Mouse (Mus musculus): ENCODE results near the gene Tmem136. TPM values are rescaled to one million over a fixed set of nuclear protein-coding genes. Genes with fewer than 3 reads are reported as not detected.
A peak's percentile ranks its signal among the peaks of the same experiment; 100 is the strongest.

Tmem136 gene
- polyA plus RNA-seq, 1 experiment from 2014 or later: 11.1 TPM

DNA sequence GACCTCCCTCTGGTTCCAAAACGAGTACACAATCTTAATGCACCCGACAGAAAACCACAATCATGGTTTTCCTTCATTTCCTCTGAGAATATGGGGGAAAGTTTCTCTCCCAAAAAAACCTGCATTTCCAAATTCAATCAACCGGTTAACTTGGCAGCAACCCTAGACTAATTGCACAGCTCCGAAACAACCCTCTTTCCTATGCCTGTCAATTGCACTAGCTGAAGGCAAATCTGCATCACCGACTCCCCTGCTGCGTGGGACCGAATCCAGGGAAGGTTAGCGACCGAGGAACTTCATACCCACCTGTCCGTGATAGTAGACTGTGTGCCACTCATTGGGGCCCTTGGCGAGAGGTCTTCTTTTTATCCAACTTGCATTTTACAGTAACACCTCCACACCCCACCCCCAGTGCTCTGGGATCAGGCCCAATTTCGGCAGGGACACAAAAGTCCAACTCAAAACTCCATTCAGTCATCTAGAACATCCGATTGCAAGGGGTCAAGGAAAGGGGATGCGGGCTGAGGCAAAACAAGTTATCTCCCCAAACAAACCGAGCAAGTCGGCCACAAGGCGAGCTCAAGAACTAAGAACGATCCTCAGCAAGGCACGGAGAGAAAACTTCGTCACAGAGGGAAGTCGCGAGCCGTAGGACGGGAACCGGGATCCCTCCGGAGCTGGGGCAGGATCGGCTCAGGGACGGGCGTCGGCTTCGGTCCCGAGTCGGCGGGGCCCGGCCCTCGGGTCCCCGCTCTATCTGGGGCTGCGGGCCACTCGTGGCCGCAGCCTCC lies 11.3 kb downstream of the Tmem136 start:
- ATAC-seq (ENCODE audit: low FRiP score) (no peak), DNase-seq (ENCODE audit: low spot score) (peak; percentile 53)
- H3K36me3 ChIP-seq (replicated peaks; ENCODE audit: control insufficient read depth, insufficient read depth): peaks cover 8% of the 10 kb centered on the region
- peaks cover 26% of the 10 kb centered on the region for H3K4me1 ChIP-seq (replicated peaks; ENCODE audit: control insufficient read depth, insufficient read depth, low read length)
- peak overlapping the region; percentile 96 for H3K4me2 ChIP-seq (replicated peaks)
- H3K9me3 ChIP-seq (ENCODE audit: control insufficient read depth, low read length): no peaks in the 10 kb centered on the region
- H3K4me3 ChIP-seq (replicated peaks; ENCODE audit: low read length): peak overlapping the region; percentile 87
- H3K9ac ChIP-seq: peak overlapping the region; percentile 89
- peak overlapping the region; percentile 82 for H3K27ac ChIP-seq
- H3K27me3 ChIP-seq (ENCODE audit: control insufficient read depth, insufficient read depth, low read length): no peaks in the 10 kb centered on the region
- 2% methylated on average over 38 of the region's 40 CpGs for WGBS

DNA sequence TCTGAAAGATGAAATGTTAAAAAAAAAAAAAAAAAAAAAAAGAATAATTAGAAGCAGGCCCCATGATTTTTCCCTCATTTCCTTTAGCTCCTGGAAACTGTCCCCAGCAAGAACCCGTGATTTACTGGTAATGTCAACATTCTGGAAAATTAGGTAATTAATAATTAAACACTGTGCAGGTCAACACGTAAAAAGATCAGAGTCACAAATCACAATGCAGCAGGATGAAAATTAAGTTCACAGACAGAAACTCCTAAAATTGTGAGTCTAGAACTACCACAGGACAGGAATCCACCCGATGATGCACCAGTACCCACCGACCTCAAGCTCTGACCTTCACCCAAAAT lies 11.9 kb downstream of the Tmem136 start:
- Histone ChIP-seq H3K9me3 (ENCODE audit: control insufficient read depth, low read length) (no peaks in the 10 kb centered on the region), H3K36me3 (replicated peaks; ENCODE audit: control insufficient read depth, insufficient read depth) (0 out of 2 replicates have a peak, but pooled peaks cover 7% of the 10 kb centered on the region), H3K9ac (peak overlapping the region; percentile 89), H3K4me3 (replicated peaks; ENCODE audit: low read length) (peak overlapping the region; percentile 87), H3K27ac (no peak overlapping the region), H3K4me1 (replicated peaks; ENCODE audit: control insufficient read depth, insufficient read depth, low read length) (peaks cover 29% of the 10 kb centered on the region), H3K4me2 (replicated peaks) (peak overlapping the region; percentile 96), H3K27me3 (ENCODE audit: control insufficient read depth, insufficient read depth, low read length) (no peaks in the 10 kb centered on the region)
- WGBS: 4% methylated on average over 4 of the region's 4 CpGs
- ATAC-seq (ENCODE audit: low FRiP score) (no peak), DNase-seq (ENCODE audit: low spot score) (no peak)

DNA sequence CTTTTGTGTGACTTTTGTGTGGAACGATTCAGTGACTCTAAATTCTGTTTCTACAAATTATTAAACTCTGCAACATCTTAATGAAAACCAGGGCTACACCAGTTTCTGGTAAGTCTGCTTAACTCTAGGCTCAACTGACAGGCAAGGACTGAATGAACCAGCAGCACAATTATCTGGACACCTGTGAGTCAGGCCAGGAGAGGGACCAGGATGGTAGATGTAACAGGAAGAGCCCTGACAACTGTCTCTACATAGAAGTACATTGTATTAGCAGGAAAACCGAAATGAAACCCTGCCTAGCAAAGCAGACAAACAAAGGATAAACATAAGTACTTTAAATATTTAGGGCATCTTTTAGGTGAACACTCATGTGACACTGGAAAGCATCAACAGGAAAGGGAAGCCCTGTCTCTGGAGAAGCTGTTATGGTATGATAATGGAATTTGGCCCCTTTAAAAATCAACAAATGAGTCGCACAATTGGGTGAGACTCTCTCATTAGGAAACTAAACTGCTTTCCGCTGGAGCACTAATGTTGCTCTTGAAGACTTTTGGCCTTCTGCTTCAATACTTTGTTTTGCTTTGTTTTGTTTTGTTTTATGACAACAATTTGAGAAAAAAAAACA lies 12.6 kb downstream of the Tmem136 start:
- H3K4me1 ChIP-seq (replicated peaks; ENCODE audit: control insufficient read depth, insufficient read depth, low read length): peaks cover 29% of the 10 kb centered on the region
- 38% methylated on average over 4 of the region's 4 CpGs for WGBS
- DNase-seq (ENCODE audit: low spot score) (no peak), ATAC-seq (ENCODE audit: low FRiP score) (no peak)
- no peak overlapping the region for H3K27ac ChIP-seq
- no peaks in the 10 kb centered on the region for H3K27me3 ChIP-seq (ENCODE audit: control insufficient read depth, insufficient read depth, low read length)
- H3K36me3 ChIP-seq (replicated peaks; ENCODE audit: control insufficient read depth, insufficient read depth): 0 out of 2 replicates have a peak, but pooled peaks cover under 1% of the 10 kb centered on the region
- peak overlapping the region; percentile 96 for H3K4me2 ChIP-seq (replicated peaks)
- no peaks in the 10 kb centered on the region for H3K9me3 ChIP-seq (ENCODE audit: control insufficient read depth, low read length)
- H3K9ac ChIP-seq: peak overlapping the region; percentile 89
- H3K4me3 ChIP-seq (replicated peaks; ENCODE audit: low read length): peak overlapping the region; percentile 87

DNA sequence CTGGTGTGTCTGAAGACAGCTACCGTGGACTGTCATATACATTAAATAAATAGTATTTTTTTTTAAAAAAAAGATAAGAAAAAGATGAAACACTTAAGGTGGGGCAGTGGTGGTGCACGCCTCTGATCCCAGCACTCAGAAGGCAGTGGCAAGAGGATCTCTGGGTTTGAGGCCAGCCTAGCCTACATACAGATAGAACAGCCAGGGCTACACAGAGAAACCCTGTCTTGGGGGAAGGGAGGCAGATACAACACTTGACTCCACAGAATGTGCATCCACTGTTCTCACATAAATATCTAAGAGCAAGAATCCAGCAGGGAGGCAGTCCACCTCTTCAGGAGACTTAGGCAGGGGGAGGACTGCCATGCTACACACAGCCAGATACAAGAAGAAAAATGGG lies 13.4 kb downstream of the Tmem136 start:
- ATAC-seq (ENCODE audit: low FRiP score) (no peak), DNase-seq (ENCODE audit: low spot score) (no peak)
- Histone ChIP-seq H3K4me2 (replicated peaks) (peak overlapping the region; percentile 96), H3K4me3 (replicated peaks; ENCODE audit: low read length) (peak overlapping the region; percentile 14; the same call in 1 of the 2 replicates), H3K9me3 (ENCODE audit: control insufficient read depth, low read length) (no peaks in the 10 kb centered on the region), H3K36me3 (replicated peaks; ENCODE audit: control insufficient read depth, insufficient read depth) (no peaks in the 10 kb centered on the region), H3K27ac (no peak overlapping the region), H3K4me1 (replicated peaks; ENCODE audit: control insufficient read depth, insufficient read depth, low read length) (peaks cover 29% of the 10 kb centered on the region), H3K9ac (0 out of 2 replicates have a peak overlapping the region, but pooled peaks have one; percentile 89), H3K27me3 (ENCODE audit: control insufficient read depth, insufficient read depth, low read length) (no peaks in the 10 kb centered on the region)
- WGBS: 94% methylated on average over 2 of the region's 2 CpGs

DNA sequence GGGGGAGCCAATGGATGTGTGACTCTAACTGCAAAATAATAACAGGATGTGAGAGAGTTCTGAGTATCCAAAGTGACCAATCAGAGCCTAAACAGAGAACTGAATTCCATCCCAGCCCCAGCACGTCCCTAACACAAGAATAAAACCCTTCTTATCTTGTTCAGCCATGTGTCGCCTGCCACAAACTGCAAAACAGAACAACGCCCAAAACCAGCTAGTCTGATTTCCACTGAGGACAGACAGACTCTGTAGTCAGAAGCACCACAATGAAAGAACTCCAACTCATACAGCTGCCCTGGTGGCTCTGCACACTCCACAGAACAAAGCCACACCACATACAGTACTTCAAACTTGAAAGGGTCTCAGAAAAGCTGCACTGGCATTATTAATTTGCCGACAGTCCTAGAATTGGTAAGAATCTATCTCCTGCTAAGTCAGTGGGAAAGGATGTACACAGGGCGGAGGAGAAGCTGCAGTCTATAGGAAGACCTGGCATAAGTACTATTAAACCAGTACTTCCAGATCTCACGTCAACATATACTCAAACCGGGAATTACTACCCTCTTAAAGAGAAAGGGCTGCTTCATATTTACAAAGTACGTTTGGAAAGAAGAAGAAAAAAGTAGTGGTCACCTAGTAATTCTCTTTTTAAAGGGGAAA lies 14.3 kb downstream of the Tmem136 start:
- Histone ChIP-seq H3K36me3 (replicated peaks; ENCODE audit: control insufficient read depth, insufficient read depth) (no peaks in the 10 kb centered on the region), H3K27ac (no peak overlapping the region), H3K4me2 (replicated peaks) (peak overlapping the region; percentile 96; the same call in 1 of the 2 replicates), H3K9me3 (ENCODE audit: control insufficient read depth, low read length) (no peaks in the 10 kb centered on the region), H3K4me1 (replicated peaks; ENCODE audit: control insufficient read depth, insufficient read depth, low read length) (peaks cover 29% of the 10 kb centered on the region), H3K27me3 (ENCODE audit: control insufficient read depth, insufficient read depth, low read length) (no peaks in the 10 kb centered on the region), H3K4me3 (replicated peaks; ENCODE audit: low read length) (no peak overlapping the region), H3K9ac (no peak overlapping the region)
- DNase-seq (ENCODE audit: low spot score) (no peak), ATAC-seq (ENCODE audit: low FRiP score) (no peak)
- 70% methylated on average over 8 of the region's 8 CpGs for WGBS

GRCm38 (mm10) chr9:43098922-43099321 lies 17.4 kb downstream of the Tmem136 start:
- ATAC-seq (ENCODE audit: low FRiP score) (no peak), DNase-seq (ENCODE audit: low spot score) (no peak)

DNA sequence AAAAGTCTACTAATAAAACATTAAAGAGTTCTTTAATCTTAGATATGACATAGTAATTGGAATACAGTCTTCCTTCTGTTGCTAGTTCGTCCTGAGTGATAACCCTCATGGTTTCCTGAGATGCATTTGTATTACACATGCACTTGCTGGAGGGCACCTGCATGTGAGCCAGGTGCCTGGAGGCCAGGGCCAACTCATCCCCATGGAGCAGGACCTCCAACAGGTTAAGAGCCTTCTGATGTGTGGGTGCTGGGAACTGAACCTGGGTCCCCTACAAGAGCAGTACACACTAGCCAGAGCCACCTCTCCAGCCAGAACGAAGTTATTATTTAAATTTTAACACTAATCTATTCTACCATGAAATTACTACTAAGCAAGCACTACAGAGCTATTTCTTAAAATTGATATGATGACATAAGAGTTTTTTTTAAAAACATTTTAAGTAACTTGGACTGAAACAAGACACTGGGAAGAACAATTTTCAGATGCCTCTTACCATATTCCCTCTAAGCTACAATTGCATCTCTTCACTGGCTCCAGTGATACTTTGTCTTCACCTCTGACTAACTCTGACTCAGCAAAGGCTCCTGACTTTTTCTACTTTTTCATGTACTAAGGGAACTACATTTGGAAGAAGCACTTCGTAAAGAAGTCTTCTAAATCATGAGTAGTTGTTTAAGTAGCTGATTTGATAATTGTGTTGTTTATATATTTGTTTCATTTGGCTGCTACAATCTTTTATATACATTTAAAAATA lies 18.4 kb downstream of the Tmem136 start:
- 91% methylated on average over 3 of the region's 3 CpGs for WGBS
- no peak overlapping the region for H3K4me2 ChIP-seq (replicated peaks)
- no peak for ATAC-seq (ENCODE audit: low FRiP score)
- H3K27ac ChIP-seq: no peak overlapping the region
- no peaks in the 10 kb centered on the region for H3K27me3 ChIP-seq (ENCODE audit: control insufficient read depth, insufficient read depth, low read length)
- H3K36me3 ChIP-seq (replicated peaks; ENCODE audit: control insufficient read depth, insufficient read depth): no peaks in the 10 kb centered on the region
- DNase-seq (ENCODE audit: low spot score): no peak
- H3K9me3 ChIP-seq (ENCODE audit: control insufficient read depth, low read length): no peaks in the 10 kb centered on the region
- H3K4me3 ChIP-seq (replicated peaks; ENCODE audit: low read length): no peak overlapping the region
- peaks cover 11% of the 10 kb centered on the region for H3K4me1 ChIP-seq (replicated peaks; ENCODE audit: control insufficient read depth, insufficient read depth, low read length)
- H3K9ac ChIP-seq: no peak overlapping the region

More at GRCm38 (mm10) chr9:43098922-43099321, 17.4 kb downstream of the Tmem136 start:
- no peak overlapping the region for H3K4me2 ChIP-seq (replicated peaks)
- H3K9me3 ChIP-seq (ENCODE audit: control insufficient read depth, low read length): no peaks in the 10 kb centered on the region
- H3K4me3 ChIP-seq (replicated peaks; ENCODE audit: low read length): no peak overlapping the region
- H3K36me3 ChIP-seq (replicated peaks; ENCODE audit: control insufficient read depth, insufficient read depth): no peaks in the 10 kb centered on the region
- WGBS: 52% methylated on average over 4 of the region's 4 CpGs
- H3K4me1 ChIP-seq (replicated peaks; ENCODE audit: control insufficient read depth, insufficient read depth, low read length): peaks cover 21% of the 10 kb centered on the region
- no peak overlapping the region for H3K27ac ChIP-seq
- H3K27me3 ChIP-seq (ENCODE audit: control insufficient read depth, insufficient read depth, low read length): no peaks in the 10 kb centered on the region
- H3K9ac ChIP-seq: no peak overlapping the region

DNA sequence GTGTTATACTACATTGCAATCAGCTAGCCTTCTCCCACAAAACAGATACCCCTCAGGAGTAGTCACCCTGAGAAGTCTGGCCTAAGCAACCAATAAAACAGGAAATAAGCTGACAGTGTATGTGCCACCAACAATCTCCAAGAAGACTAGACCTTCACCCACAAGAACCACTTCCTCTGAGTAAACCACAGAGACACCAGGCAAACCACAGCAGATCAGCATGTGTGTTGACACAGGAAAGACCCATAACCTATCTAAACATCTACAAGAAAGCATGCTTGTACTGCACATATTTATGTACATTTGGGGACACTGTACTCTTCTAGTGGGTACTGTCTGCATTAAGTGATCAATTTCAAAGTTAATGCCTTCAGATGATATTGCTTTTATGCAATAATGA lies 20.0 kb downstream of the Tmem136 start:
- Histone ChIP-seq H3K4me2 (replicated peaks) (no peak overlapping the region), H3K9ac (no peak overlapping the region), H3K27me3 (ENCODE audit: control insufficient read depth, insufficient read depth, low read length) (no peaks in the 10 kb centered on the region), H3K36me3 (replicated peaks; ENCODE audit: control insufficient read depth, insufficient read depth) (no peaks in the 10 kb centered on the region), H3K9me3 (ENCODE audit: control insufficient read depth, low read length) (no peaks in the 10 kb centered on the region), H3K4me1 (replicated peaks; ENCODE audit: control insufficient read depth, insufficient read depth, low read length) (0 out of 2 replicates have a peak, but pooled peaks cover 5% of the 10 kb centered on the region), H3K27ac (no peak overlapping the region), H3K4me3 (replicated peaks; ENCODE audit: low read length) (no peak overlapping the region)
- ATAC-seq (ENCODE audit: low FRiP score) (no peak), DNase-seq (ENCODE audit: low spot score) (no peak)

GRCm38 (mm10) chr9:43094828-43095227 lies 21.5 kb downstream of the Tmem136 start:
- Histone ChIP-seq H3K4me1 (replicated peaks; ENCODE audit: control insufficient read depth, insufficient read depth, low read length) (0 out of 2 replicates have a peak, but pooled peaks cover 1% of the 10 kb centered on the region), H3K27me3 (ENCODE audit: control insufficient read depth, insufficient read depth, low read length) (no peaks in the 10 kb centered on the region), H3K4me3 (replicated peaks; ENCODE audit: low read length) (no peak overlapping the region), H3K36me3 (replicated peaks; ENCODE audit: control insufficient read depth, insufficient read depth) (no peaks in the 10 kb centered on the region), H3K9me3 (ENCODE audit: control insufficient read depth, low read length) (no peaks in the 10 kb centered on the region), H3K4me2 (replicated peaks) (no peak overlapping the region), H3K27ac (no peak overlapping the region), H3K9ac (no peak overlapping the region)
- DNase-seq (ENCODE audit: low spot score): no peak
- 84% methylated on average over 4 of the region's 4 CpGs for WGBS
- no peak for ATAC-seq (ENCODE audit: low FRiP score)
